ENCODE assay signal across 22 mouse cellular contexts in genomic region chr1:193214053-193214452, GRCm38 (mm10). TPM values are rescaled to one million over a fixed set of nuclear protein-coding genes. Genes with fewer than 3 reads are reported as not detected.
DNase-seq lines count a peak whose midpoint lies in the region; ATAC-seq and TF ChIP-seq lines count a peak whose summit lies in the region.
"Had no signal": no experiment of that assay in that cellular context is flagged by ENCODE, and none has a peak within 500 bp of the region (broad histone marks: within the 10 kb centered on the region; RNA-seq: fewer than 3 reads in every experiment).

No protein-coding gene starts in this region.

- 0 out of 2 replicates have a peak, but pooled peaks have one; percentile 40 for ATAC-seq in heart, embryonic 15.5 days (replicated peaks; ENCODE audit: insufficient number of reproducible peaks, insufficient read depth, low FRiP score, low read depth)
- ATAC-seq in heart, embryonic 12.5 days (ENCODE audit: insufficient number of reproducible peaks, low FRiP score): no peak
- ATAC-seq in limb, embryonic 14.5 days (ENCODE audit: low FRiP score, low read depth): peak; percentile 70
- ATAC-seq in lung, embryonic 16.5 days (ENCODE audit: low read depth): peak; percentile 94
- no peak for ATAC-seq in intestine, postnatal 0 days
- ATAC-seq in intestine, embryonic 15.5 days: no peak
- ATAC-seq: activated CD4-positive, CD25-positive, alpha-beta regulatory T cell, adult 4 months; forebrain, embryonic 15.5 days; Patski had no signal

- TF ChIP-seq CTCF in intestine, postnatal 0 days (IDR thresholded peaks at IDR 0.05; ENCODE audit: low read depth): no peak

- no peak overlapping the region for H3K4me2 ChIP-seq in heart, embryonic 15.5 days
- no peak overlapping the region for H3K4me2 ChIP-seq in heart, embryonic 12.5 days
- H3K4me2 ChIP-seq in limb, embryonic 14.5 days (replicated peaks; ENCODE audit: low read depth, low read length, severe bottlenecking): no peak overlapping the region
- H3K4me2 ChIP-seq in lung, embryonic 16.5 days (ENCODE audit: low read depth, low read length): no peak overlapping the region
- no peak overlapping the region for H3K4me2 ChIP-seq in intestine, postnatal 0 days (replicated peaks; ENCODE audit: low read depth)
- H3K4me2 ChIP-seq in intestine, embryonic 15.5 days (replicated peaks): no peak overlapping the region
- H3K4me2 ChIP-seq: forebrain, embryonic 15.5 days; hindbrain, embryonic 15.5 days had no signal

- TF ChIP-seq POLR2A in limb, embryonic 14.5 days (IDR thresholded peaks at IDR 0.05; ENCODE audit: borderline replicate concordance, extremely low read depth, insufficient read depth, insufficient read length): no peak

- H3K4me3 ChIP-seq in heart, embryonic 15.5 days: no peak overlapping the region
- no peak overlapping the region for H3K4me3 ChIP-seq in heart, embryonic 12.5 days
- no peak overlapping the region for H3K4me3 ChIP-seq in limb, embryonic 14.5 days (replicated peaks; ENCODE audit: low read length)
- no peak overlapping the region for H3K4me3 ChIP-seq in lung, embryonic 16.5 days (ENCODE audit: low read length)
- H3K4me3 ChIP-seq in intestine, postnatal 0 days (ENCODE audit: low read depth, low read length): no peak overlapping the region
- H3K4me3 ChIP-seq in intestine, embryonic 15.5 days (replicated peaks): no peak overlapping the region
- H3K4me3 ChIP-seq: forebrain, embryonic 15.5 days; heart, embryonic 10.5 days; hindbrain, embryonic 15.5 days had no signal

- no peak overlapping the region for H3K9ac ChIP-seq in heart, embryonic 15.5 days
- no peak overlapping the region for H3K9ac ChIP-seq in heart, embryonic 12.5 days
- no peak overlapping the region for H3K9ac ChIP-seq in limb, embryonic 14.5 days (ENCODE audit: low read depth, low read length, severe bottlenecking)
- no peak overlapping the region for H3K9ac ChIP-seq in lung, embryonic 16.5 days (ENCODE audit: low read length)
- H3K9ac ChIP-seq in intestine, postnatal 0 days (ENCODE audit: low read depth, low read length): no peak overlapping the region
- H3K9ac ChIP-seq in intestine, embryonic 15.5 days: no peak overlapping the region
- H3K9ac ChIP-seq: forebrain, embryonic 15.5 days; hindbrain, embryonic 15.5 days had no signal

- no peak overlapping the region for H3K27ac ChIP-seq in heart, embryonic 15.5 days
- H3K27ac ChIP-seq in heart, embryonic 12.5 days (ENCODE audit: poor library complexity, severe bottlenecking): no peak overlapping the region
- no peak overlapping the region for H3K27ac ChIP-seq in limb, embryonic 14.5 days (replicated peaks; ENCODE audit: low read depth, low read length)
- H3K27ac ChIP-seq in lung, embryonic 16.5 days (ENCODE audit: low read length): peak overlapping the region; percentile 30; the same call in 1 of the 2 replicates
- H3K27ac ChIP-seq in intestine, postnatal 0 days (ENCODE audit: low read depth, low read length): no peak overlapping the region
- no peak overlapping the region for H3K27ac ChIP-seq in intestine, embryonic 15.5 days
- H3K27ac ChIP-seq: forebrain, embryonic 15.5 days; heart, embryonic 10.5 days; hindbrain, embryonic 15.5 days had no signal

- DNase-seq in limb, embryonic 14.5 days (ENCODE audit: low spot score): no peak
- peak; percentile 40 for DNase-seq in lung, postnatal 25 days (ENCODE audit: low spot score)
- DNase-seq: adrenal gland, adult 2 months; adrenal gland, postnatal 25 days; cerebellum, adult 2 months; cerebellum, postnatal 10 days; gastrocnemius, postnatal 36 days; heart, adult 18-20 months had no signal

- no peaks in the 10 kb centered on the region for H3K27me3 ChIP-seq in heart, embryonic 15.5 days
- H3K27me3 ChIP-seq in heart, embryonic 12.5 days (replicated peaks): no peaks in the 10 kb centered on the region
- H3K27me3 ChIP-seq in limb, embryonic 14.5 days (ENCODE audit: control insufficient read depth, insufficient read depth, low read length): no peaks in the 10 kb centered on the region
- no peaks in the 10 kb centered on the region for H3K27me3 ChIP-seq in lung, embryonic 16.5 days (ENCODE audit: control insufficient read depth, insufficient read depth, low read depth, low read length)
- no peaks in the 10 kb centered on the region for H3K27me3 ChIP-seq in intestine, postnatal 0 days (replicated peaks; ENCODE audit: control insufficient read depth, insufficient read depth, low read length)
- no peaks in the 10 kb centered on the region for H3K27me3 ChIP-seq in intestine, embryonic 15.5 days (replicated peaks)
- H3K27me3 ChIP-seq: CH12.LX; forebrain, embryonic 15.5 days; hindbrain, embryonic 15.5 days; Patski had no signal

- no peaks in the 10 kb centered on the region; the same call in 1 of the 2 replicates for H3K4me1 ChIP-seq in heart, embryonic 15.5 days (replicated peaks)
- no peaks in the 10 kb centered on the region for H3K4me1 ChIP-seq in heart, embryonic 12.5 days (replicated peaks)
- no peaks in the 10 kb centered on the region for H3K4me1 ChIP-seq in limb, embryonic 14.5 days (ENCODE audit: control insufficient read depth, insufficient read depth, low read length)
- H3K4me1 ChIP-seq in lung, embryonic 16.5 days (replicated peaks; ENCODE audit: control insufficient read depth, insufficient read depth, low read length): no peaks in the 10 kb centered on the region
- no peaks in the 10 kb centered on the region for H3K4me1 ChIP-seq in intestine, postnatal 0 days (replicated peaks; ENCODE audit: control insufficient read depth, insufficient read depth, low read length)
- no peaks in the 10 kb centered on the region for H3K4me1 ChIP-seq in intestine, embryonic 15.5 days (replicated peaks)
- H3K4me1 ChIP-seq: forebrain, embryonic 15.5 days; hindbrain, embryonic 15.5 days had no signal

- WGBS in heart, embryonic 15.5 days: 60% methylated on average over 5 of the region's 5 CpGs
- 64% methylated on average over 5 of the region's 5 CpGs for WGBS in heart, embryonic 12.5 days
- WGBS in limb, embryonic 14.5 days: 72% methylated on average over 5 of the region's 5 CpGs
- WGBS in lung, embryonic 16.5 days: 54% methylated on average over 5 of the region's 5 CpGs
- 64% methylated on average over 5 of the region's 5 CpGs for WGBS in intestine, postnatal 0 days
- 75% methylated on average over 5 of the region's 5 CpGs for WGBS in intestine, embryonic 15.5 days

- H3K36me3 ChIP-seq in heart, embryonic 15.5 days: no peaks in the 10 kb centered on the region
- no peaks in the 10 kb centered on the region for H3K36me3 ChIP-seq in heart, embryonic 12.5 days
- H3K36me3 ChIP-seq in limb, embryonic 14.5 days (ENCODE audit: control insufficient read depth, insufficient read depth, low read length): no peaks in the 10 kb centered on the region
- no peaks in the 10 kb centered on the region for H3K36me3 ChIP-seq in lung, embryonic 16.5 days (ENCODE audit: control insufficient read depth, insufficient read depth, low read length)
- no peaks in the 10 kb centered on the region for H3K36me3 ChIP-seq in intestine, postnatal 0 days (ENCODE audit: control insufficient read depth, insufficient read depth)
- no peaks in the 10 kb centered on the region for H3K36me3 ChIP-seq in intestine, embryonic 15.5 days
- H3K36me3 ChIP-seq: forebrain, embryonic 15.5 days; heart, embryonic 10.5 days; hindbrain, embryonic 15.5 days had no signal

- no peaks in the 10 kb centered on the region for H3K9me3 ChIP-seq in heart, embryonic 15.5 days (replicated peaks)
- no peaks in the 10 kb centered on the region for H3K9me3 ChIP-seq in heart, embryonic 12.5 days (replicated peaks)
- no peaks in the 10 kb centered on the region for H3K9me3 ChIP-seq in limb, embryonic 14.5 days (ENCODE audit: control insufficient read depth, low read length)
- H3K9me3 ChIP-seq in lung, embryonic 16.5 days (ENCODE audit: control insufficient read depth, low read length): no peaks in the 10 kb centered on the region
- no peaks in the 10 kb centered on the region for H3K9me3 ChIP-seq in intestine, postnatal 0 days (ENCODE audit: control insufficient read depth)
- H3K9me3 ChIP-seq in intestine, embryonic 15.5 days: no peaks in the 10 kb centered on the region
- H3K9me3 ChIP-seq: forebrain, embryonic 15.5 days; heart, embryonic 10.5 days; hindbrain, embryonic 15.5 days had no signal

RNA-seq across cellular contexts. Expression of gene Lamb3, which starts 6.6 kb away (rescaled TPM):
- 4.7 and 9.0 TPM in 2 replicates for polyA plus RNA-seq in heart, embryonic 15.5 days (2015; fragmentation: Nextera tagmentation; extraction: Ambion mirVana)
- polyA plus RNA-seq in heart, embryonic 12.5 days (2016; fragmentation: Nextera tagmentation; extraction: Ambion mirVana): 2.3 and 2.5 TPM in 2 replicates
- 3.6 and 4.0 TPM in 2 replicates for polyA plus RNA-seq in limb, embryonic 14.5 days (2012; rRNA removed)
- 3.5 and 4.6 TPM in 2 replicates for polyA plus RNA-seq in limb, embryonic 14.5 days (2014; fragmentation: Nextera tagmentation; extraction: Ambion mirVana)
- polyA plus RNA-seq in lung, embryonic 16.5 days (2015; fragmentation: Nextera tagmentation; extraction: Ambion mirVana): 54.5 and 60.9 TPM in 2 replicates
- 1.7 and 2.5 TPM in 2 replicates for polyA plus RNA-seq in intestine, postnatal 0 days (2015; fragmentation: Nextera tagmentation; extraction: Ambion mirVana)
- 3.9 and 4.4 TPM in 2 replicates for polyA plus RNA-seq in intestine, embryonic 15.5 days (2015; fragmentation: Nextera tagmentation; extraction: Ambion mirVana)

RNA-seq across cellular contexts. Expression of gene Traf3ip3, which starts 12.6 kb away (rescaled TPM):
- 2.1 and 6.9 TPM in 2 replicates for polyA plus RNA-seq in heart, embryonic 15.5 days (2015; fragmentation: Nextera tagmentation; extraction: Ambion mirVana)
- 0.99 and 1.6 TPM in 2 replicates for polyA plus RNA-seq in heart, embryonic 12.5 days (2016; fragmentation: Nextera tagmentation; extraction: Ambion mirVana)
- 9.7 and 18.8 TPM in 2 replicates for polyA plus RNA-seq in limb, embryonic 14.5 days (2012; rRNA removed)
- polyA plus RNA-seq in limb, embryonic 14.5 days (2014; fragmentation: Nextera tagmentation; extraction: Ambion mirVana): 17.6 and 22.6 TPM in 2 replicates
- polyA plus RNA-seq in lung, embryonic 16.5 days (2015; fragmentation: Nextera tagmentation; extraction: Ambion mirVana): 3.2 and 5.5 TPM in 2 replicates
- polyA plus RNA-seq in intestine, postnatal 0 days (2015; fragmentation: Nextera tagmentation; extraction: Ambion mirVana): 2.5 and 3.2 TPM in 2 replicates
- polyA plus RNA-seq in intestine, embryonic 15.5 days (2015; fragmentation: Nextera tagmentation; extraction: Ambion mirVana): 3.8 and 4.1 TPM in 2 replicates
- polyA plus RNA-seq: Patski had no signal

RNA-seq across cellular contexts. Expression of gene A130010J15Rik, which starts 46.2 kb away (rescaled TPM):
- polyA plus RNA-seq in heart, embryonic 15.5 days (2015; fragmentation: Nextera tagmentation; extraction: Ambion mirVana): 10.7 and 11.9 TPM in 2 replicates
- 13.4 and 13.9 TPM in 2 replicates for polyA plus RNA-seq in heart, embryonic 12.5 days (2016; fragmentation: Nextera tagmentation; extraction: Ambion mirVana)
- polyA plus RNA-seq in limb, embryonic 14.5 days (2012; rRNA removed): 7.8 and 9.6 TPM in 2 replicates
- 15.1 and 15.4 TPM in 2 replicates for polyA plus RNA-seq in limb, embryonic 14.5 days (2014; fragmentation: Nextera tagmentation; extraction: Ambion mirVana)
- polyA plus RNA-seq in lung, embryonic 16.5 days (2015; fragmentation: Nextera tagmentation; extraction: Ambion mirVana): 12.9 and 13.5 TPM in 2 replicates
- 7.2 and 8.0 TPM in 2 replicates for polyA plus RNA-seq in intestine, postnatal 0 days (2015; fragmentation: Nextera tagmentation; extraction: Ambion mirVana)
- 14.1 and 14.3 TPM in 2 replicates for polyA plus RNA-seq in intestine, embryonic 15.5 days (2015; fragmentation: Nextera tagmentation; extraction: Ambion mirVana)

RNA-seq across cellular contexts. Expression of gene Hsd11b1, which starts 49.8 kb away (rescaled TPM):
- polyA plus RNA-seq in heart, embryonic 15.5 days (2015; fragmentation: Nextera tagmentation; extraction: Ambion mirVana): 1.9 and 4.6 TPM in 2 replicates
- polyA plus RNA-seq in heart, embryonic 12.5 days (2016; fragmentation: Nextera tagmentation; extraction: Ambion mirVana): 1.5 TPM in 2 replicates
- 1.2 and 1.6 TPM in 2 replicates for polyA plus RNA-seq in limb, embryonic 14.5 days (2012; rRNA removed)
- polyA plus RNA-seq in limb, embryonic 14.5 days (2014; fragmentation: Nextera tagmentation; extraction: Ambion mirVana): 1.2 and 1.6 TPM in 2 replicates
- polyA plus RNA-seq in lung, embryonic 16.5 days (2015; fragmentation: Nextera tagmentation; extraction: Ambion mirVana): 64.3 and 86.1 TPM in 2 replicates
- 2.7 and 3.2 TPM in 2 replicates for polyA plus RNA-seq in intestine, postnatal 0 days (2015; fragmentation: Nextera tagmentation; extraction: Ambion mirVana)
- polyA plus RNA-seq in intestine, embryonic 15.5 days (2015; fragmentation: Nextera tagmentation; extraction: Ambion mirVana): 1.3 and 1.4 TPM in 2 replicates
- polyA plus RNA-seq: embryonic facial prominence, embryonic 11.5 days; forebrain, embryonic 11.5 days; hindbrain, embryonic 11.5 days had no signal

RNA-seq across cellular contexts. Expression of gene G0s2, which starts 59.0 kb away (rescaled TPM):
- 103 and 106 TPM in 2 replicates for polyA plus RNA-seq in heart, embryonic 15.5 days (2015; fragmentation: Nextera tagmentation; extraction: Ambion mirVana)
- 36.5 and 38.2 TPM in 2 replicates for polyA plus RNA-seq in heart, embryonic 12.5 days (2016; fragmentation: Nextera tagmentation; extraction: Ambion mirVana)
- polyA plus RNA-seq in limb, embryonic 14.5 days (2012; rRNA removed): 36.9 and 44.7 TPM in 2 replicates
- polyA plus RNA-seq in limb, embryonic 14.5 days (2014; fragmentation: Nextera tagmentation; extraction: Ambion mirVana): 27.0 and 31.7 TPM in 2 replicates
- polyA plus RNA-seq in lung, embryonic 16.5 days (2015; fragmentation: Nextera tagmentation; extraction: Ambion mirVana): 263 and 312 TPM in 2 replicates
- 10.1 and 11.7 TPM in 2 replicates for polyA plus RNA-seq in intestine, postnatal 0 days (2015; fragmentation: Nextera tagmentation; extraction: Ambion mirVana)
- polyA plus RNA-seq in intestine, embryonic 15.5 days (2015; fragmentation: Nextera tagmentation; extraction: Ambion mirVana): 21.9 and 23.7 TPM in 2 replicates
- polyA plus RNA-seq: Patski had no signal

Comparison
In these comparisons a context has a peak if more than half of its experiments do, and no peak if none do; other contexts are left out.
1. ATAC-seq: peak in heart, embryonic 15.5 days (single experiment), limb, embryonic 14.5 days (single experiment) and lung, embryonic 16.5 days (single experiment); none in heart, embryonic 12.5 days (single experiment), intestine, postnatal 0 days (single experiment) and intestine, embryonic 15.5 days (single experiment).